Mouse (Mus musculus): ENCODE measurements at regions not wholly inside any gene's neighbourhood (a gene's known extent, or its start where the extent isn't known, plus 50 kb on each side); places are given as distances from the start of the nearest gene placed in this dataset.

GRCm38 (mm10) chr15:10767535-10767934 lies 53.1 kb upstream of the Rai14 start:
- H3K27ac ChIP-seq (replicated peaks): no peak overlapping the region
- H3K4me1 ChIP-seq: peaks cover 4% of the 10 kb centered on the region; the same call in 1 of the 2 replicates
- no peaks in the 10 kb centered on the region for H3K9me3 ChIP-seq (replicated peaks)
- 89% methylated on average over 6 of the region's 6 CpGs for WGBS
- no peak overlapping the region for H3K4me3 ChIP-seq
- no peaks in the 10 kb centered on the region for H3K36me3 ChIP-seq
- no peaks in the 10 kb centered on the region for H3K27me3 ChIP-seq (ENCODE audit: low read depth, poor library complexity, severe bottlenecking)
- DNase-seq (ENCODE audit: low spot score): no peak

- no peak for DNase-seq (ENCODE audit: low spot score)
- H3K36me3 ChIP-seq: no peaks in the 10 kb centered on the region
- H3K4me3 ChIP-seq: no peak overlapping the region
- no peaks in the 10 kb centered on the region for H3K9me3 ChIP-seq (replicated peaks)
- no peaks in the 10 kb centered on the region for H3K27me3 ChIP-seq (ENCODE audit: low read depth, poor library complexity, severe bottlenecking)
- 81% methylated on average over 5 of the region's 5 CpGs for WGBS
- H3K4me1 ChIP-seq: peaks cover 4% of the 10 kb centered on the region; the same call in 1 of the 2 replicates
- H3K27ac ChIP-seq (replicated peaks): no peak overlapping the region
These were observed 56.2 kb upstream of the Rai14 start for GRCm38 (mm10) chr15:10770410-10771310.

GRCm38 (mm10) chr15:10771311-10771690 lies 56.9 kb upstream of the Rai14 start:
- no peaks in the 10 kb centered on the region for H3K36me3 ChIP-seq
- no peaks in the 10 kb centered on the region for H3K9me3 ChIP-seq (replicated peaks)
- peak; percentile 15 for DNase-seq (ENCODE audit: low spot score)
- 64% methylated on average over 4 of the region's 4 CpGs for WGBS
- no peak overlapping the region for H3K4me3 ChIP-seq
- no peak overlapping the region for H3K27ac ChIP-seq (replicated peaks)
- no peaks in the 10 kb centered on the region for H3K27me3 ChIP-seq (ENCODE audit: low read depth, poor library complexity, severe bottlenecking)
- H3K4me1 ChIP-seq: peaks cover 4% of the 10 kb centered on the region; the same call in 1 of the 2 replicates

GRCm38 (mm10) chr15:10779941-10780620 lies 65.7 kb upstream of the Rai14 start:
- no peak for DNase-seq (ENCODE audit: low spot score)
- no peak overlapping the region for H3K27ac ChIP-seq (replicated peaks)
- whole genome bisulfite sequencing: 84% methylated on average over 13 of the region's 13 CpGs
- no peaks in the 10 kb centered on the region for H3K9me3 ChIP-seq (replicated peaks)
- no peaks in the 10 kb centered on the region for H3K4me1 ChIP-seq
- no peak overlapping the region for H3K4me3 ChIP-seq
- H3K36me3 ChIP-seq: no peaks in the 10 kb centered on the region
- no peaks in the 10 kb centered on the region for H3K27me3 ChIP-seq (ENCODE audit: low read depth, poor library complexity, severe bottlenecking)

GRCm38 (mm10) chr15:10789371-10789770 lies 74.9 kb upstream of the Rai14 start:
- Histone ChIP-seq H3K4me3 (no peak overlapping the region), H3K4me1 (0 out of 2 replicates have a peak, but pooled peaks cover 5% of the 10 kb centered on the region), H3K27ac (replicated peaks) (no peak overlapping the region), H3K27me3 (ENCODE audit: low read depth, poor library complexity, severe bottlenecking) (no peaks in the 10 kb centered on the region), H3K36me3 (no peaks in the 10 kb centered on the region), H3K9me3 (replicated peaks) (no peaks in the 10 kb centered on the region)
- no peak for DNase-seq (ENCODE audit: low spot score)
- 81% methylated on average over 6 of the region's 6 CpGs for WGBS

- Histone ChIP-seq H3K27me3 (ENCODE audit: low read depth, poor library complexity, severe bottlenecking) (no peaks in the 10 kb centered on the region), H3K4me1 (0 out of 2 replicates have a peak, but pooled peaks cover 5% of the 10 kb centered on the region), H3K27ac (replicated peaks) (no peak overlapping the region), H3K4me3 (no peak overlapping the region), H3K9me3 (replicated peaks) (no peaks in the 10 kb centered on the region), H3K36me3 (no peaks in the 10 kb centered on the region)
- 90% methylated on average over 3 of the region's 3 CpGs for WGBS
- DNase-seq (ENCODE audit: low spot score): no peak
These were observed 76.6 kb upstream of the Rai14 start for GRCm38 (mm10) chr15:10790862-10791497.

GRCm38 (mm10) chr15:10791516-10792112 lies 77.2 kb upstream of the Rai14 start:
- no peak for DNase-seq (ENCODE audit: low spot score)
- 0 out of 2 replicates have a peak, but pooled peaks cover 5% of the 10 kb centered on the region for H3K4me1 ChIP-seq
- H3K9me3 ChIP-seq (replicated peaks): no peaks in the 10 kb centered on the region
- H3K36me3 ChIP-seq: no peaks in the 10 kb centered on the region
- H3K27me3 ChIP-seq (ENCODE audit: low read depth, poor library complexity, severe bottlenecking): no peaks in the 10 kb centered on the region
- WGBS: 84% methylated on average over 3 of the region's 3 CpGs
- H3K27ac ChIP-seq (replicated peaks): no peak overlapping the region
- no peak overlapping the region for H3K4me3 ChIP-seq

GRCm38 (mm10) chr15:10792156-10792555 lies 77.7 kb upstream of the Rai14 start:
- H3K4me1 ChIP-seq: 0 out of 2 replicates have a peak, but pooled peaks cover 5% of the 10 kb centered on the region
- DNase-seq (ENCODE audit: low spot score): no peak
- H3K36me3 ChIP-seq: no peaks in the 10 kb centered on the region
- no peak overlapping the region for H3K4me3 ChIP-seq
- 92% methylated on average over 7 of the region's 7 CpGs for WGBS
- no peaks in the 10 kb centered on the region for H3K9me3 ChIP-seq (replicated peaks)
- no peaks in the 10 kb centered on the region for H3K27me3 ChIP-seq (ENCODE audit: low read depth, poor library complexity, severe bottlenecking)
- no peak overlapping the region for H3K27ac ChIP-seq (replicated peaks)

GRCm38 (mm10) chr15:10795126-10795792 lies 80.8 kb upstream of the Rai14 start:
- 93% methylated on average over 7 of the region's 7 CpGs for WGBS
- H3K9me3 ChIP-seq (replicated peaks): no peaks in the 10 kb centered on the region
- no peak for DNase-seq (ENCODE audit: low spot score)
- H3K36me3 ChIP-seq: no peaks in the 10 kb centered on the region
- no peaks in the 10 kb centered on the region for H3K27me3 ChIP-seq (ENCODE audit: low read depth, poor library complexity, severe bottlenecking)
- no peak overlapping the region for H3K4me3 ChIP-seq
- H3K4me1 ChIP-seq: 0 out of 2 replicates have a peak, but pooled peaks cover 5% of the 10 kb centered on the region
- H3K27ac ChIP-seq (replicated peaks): no peak overlapping the region

GRCm38 (mm10) chr15:10799656-10800055 lies 85.2 kb upstream of the Rai14 start:
- Histone ChIP-seq H3K27ac (replicated peaks) (no peak overlapping the region), H3K9me3 (replicated peaks) (no peaks in the 10 kb centered on the region), H3K4me1 (no peaks in the 10 kb centered on the region)

GRCm38 (mm10) chr15:10814195-10814594 lies 99.8 kb upstream of the Rai14 start:
- DNase-seq (ENCODE audit: low spot score): no peak
- H3K27ac ChIP-seq (replicated peaks): no peak overlapping the region
- WGBS: 89% methylated on average over 2 of the region's 2 CpGs
- H3K36me3 ChIP-seq: no peaks in the 10 kb centered on the region
- H3K4me3 ChIP-seq: no peak overlapping the region
- H3K4me1 ChIP-seq: 0 out of 2 replicates have a peak, but pooled peaks cover 4% of the 10 kb centered on the region
- H3K9me3 ChIP-seq (replicated peaks): no peaks in the 10 kb centered on the region
- H3K27me3 ChIP-seq (ENCODE audit: low read depth, poor library complexity, severe bottlenecking): no peaks in the 10 kb centered on the region

More at GRCm38 (mm10) chr15:10799656-10800055, 85.2 kb upstream of the Rai14 start:
- no peak overlapping the region for H3K4me3 ChIP-seq
- H3K27me3 ChIP-seq (ENCODE audit: low read depth, poor library complexity, severe bottlenecking): no peaks in the 10 kb centered on the region
- DNase-seq (ENCODE audit: low spot score): no peak
- H3K36me3 ChIP-seq: no peaks in the 10 kb centered on the region

- no peak for DNase-seq (ENCODE audit: low spot score)
- Histone ChIP-seq H3K9me3 (replicated peaks) (0 out of 2 replicates have a peak, but pooled peaks cover under 1% of the 10 kb centered on the region), H3K27ac (replicated peaks) (no peak overlapping the region), H3K4me1 (0 out of 2 replicates have a peak, but pooled peaks cover 4% of the 10 kb centered on the region), H3K4me3 (no peak overlapping the region), H3K27me3 (ENCODE audit: low read depth, poor library complexity, severe bottlenecking) (no peaks in the 10 kb centered on the region), H3K36me3 (no peaks in the 10 kb centered on the region)
- WGBS: 81% methylated on average over 7 of the region's 7 CpGs
These were observed 100.3 kb upstream of the Rai14 start for GRCm38 (mm10) chr15:10814709-10815108.

Data from midbrain, embryonic 10.5 days (tissue).